Mouse (Mus musculus) kidney, adult 18-20 months (tissue): ENCODE measurements around the gene Zscan4-ps3.
"Not testable (repeated sequence)": the region's sequence is repeated elsewhere in the genome, so short reads cannot be mapped to it uniquely, and the experiment has no call there.

Experiments used
- DNase-seq: peaks from one replicate; pipeline ENCODE4 v3.0.0; 2021

Zscan4-ps3 gene

DNA sequence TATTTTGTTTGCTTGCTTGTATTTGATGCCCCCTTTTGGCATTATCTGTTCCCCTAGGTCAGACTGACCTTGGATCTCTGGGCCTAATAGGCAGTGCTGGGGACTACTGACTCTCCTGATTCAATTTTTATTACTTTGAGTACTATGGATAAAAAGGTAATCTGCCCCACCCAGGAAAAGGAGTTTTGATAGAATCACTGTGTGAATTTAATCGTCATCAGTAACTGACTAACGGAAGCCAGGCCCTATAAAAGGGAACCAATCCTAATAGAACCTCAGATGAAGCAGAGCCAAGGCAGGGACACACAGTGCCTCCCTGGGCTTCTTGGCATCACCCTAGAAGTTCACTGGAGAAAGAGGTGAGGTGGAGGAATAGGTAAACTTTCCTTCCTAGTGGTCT, at the start of gene Zscan4-ps3:
Zscan4-ps3 (plus strand) TSS at position 301 of the 400 bp plus-strand sequence.
- DNase-seq = not testable (repeated sequence)

DNA sequence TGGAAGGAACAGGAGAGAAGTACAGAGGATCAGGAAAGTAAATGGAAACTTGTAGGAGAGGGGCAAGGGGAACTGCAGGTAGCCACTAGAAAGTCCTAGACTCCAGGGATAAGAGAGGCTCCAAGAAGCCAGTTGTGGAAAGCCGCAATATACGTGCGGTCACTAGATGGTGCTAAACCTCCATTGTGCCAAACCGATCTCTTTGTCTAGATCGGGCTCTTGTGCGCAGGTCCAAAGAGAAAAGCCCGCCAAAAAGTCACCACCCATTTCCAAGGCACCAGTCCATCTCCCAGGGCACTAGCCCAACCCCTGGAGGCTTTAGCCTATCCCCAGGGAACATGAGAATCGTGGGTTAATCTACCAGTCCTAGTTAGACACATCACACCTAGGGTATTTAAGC, 8.0 kb downstream of the Zscan4-ps3 start:
- DNase-seq = peak; percentile 35
